Mouse (Mus musculus) heart, postnatal 0 days (tissue): Measurements from ENCODE around the gene Prkar1b. TPM values are rescaled to one million over a fixed set of nuclear protein-coding genes. Genes with fewer than 3 reads are reported as not detected.

ENCODE experiments used
- ATAC-seq: fragments of 200-750 bp; cut with Nextera tagmentation; 2 replicates; pipeline ENCODE4 v1.8.0; 2017; ENCODE audit warnings: low read depth, moderate number of reproducible peaks, moderate library complexity; ENCODE audit not compliant: insufficient read depth
- DNase-seq: peaks from one replicate; pipeline ENCODE4 v3.0.0-alpha.2; 2016; ENCODE audit warnings: low spot score
- H3K27ac ChIP-seq: fragments of 300-500 bp; sonication (generic); 2 replicates; pipeline ENCODE4 v1.5.1; 2014; ENCODE audit warnings: low read depth, mild to moderate bottlenecking
- H3K27me3 ChIP-seq: fragments of 300-500 bp; sonication (generic); 2 replicates; pipeline ENCODE4 v1.6.1; 2014; ENCODE audit warnings: low read length, mixed read lengths; ENCODE audit not compliant: control insufficient read depth, insufficient read depth
- H3K36me3 ChIP-seq: fragments of 300-500 bp; sonication (generic); replicated peaks from 2 replicates; pipeline ENCODE4 v1.6.1; 2014; ENCODE audit warnings: low read length, mixed read lengths; ENCODE audit not compliant: control insufficient read depth, insufficient read depth
- H3K4me1 ChIP-seq: fragments of 300-500 bp; sonication (generic); 2 replicates; pipeline ENCODE4 v1.6.1; 2014; ENCODE audit warnings: antibody characterized with exemption; ENCODE audit not compliant: control insufficient read depth, insufficient read depth
- H3K4me2 ChIP-seq: fragments of 300-500 bp; sonication (generic); 2 replicates; pipeline ENCODE4 v1.6.1; 2014; ENCODE audit warnings: low read depth, mild to moderate bottlenecking, low read length, moderate library complexity
- H3K4me3 ChIP-seq: fragments of 300-500 bp; sonication (generic); 2 replicates; pipeline ENCODE4 v1.5.1; 2014; ENCODE audit warnings: low read depth, low read length
- H3K9ac ChIP-seq: fragments of 300-500 bp; sonication (generic); replicated peaks from 2 replicates; pipeline ENCODE4 v1.6.1; 2014; ENCODE audit warnings: low read depth, low read length, mixed read lengths
- H3K9me3 ChIP-seq: fragments of 300-500 bp; sonication (generic); replicated peaks from 2 replicates; pipeline ENCODE4 v1.6.1; 2016; ENCODE audit warnings: low read length; ENCODE audit not compliant: control insufficient read depth
- CTCF ChIP-seq: IDR thresholded peaks from 2 replicates; pipeline ENCODE4 v1.5.1; 2016; ENCODE audit warnings: antibody characterized with exemption, control low read depth, low read depth
- EP300 ChIP-seq: IDR thresholded peaks from 2 replicates; pipeline ENCODE4 v1.6.1; 2016; ENCODE audit warnings: antibody characterized with exemption, low read depth
- WGBS: fragments of 180-500 bp; shearing (Covaris S2); extraction: QIAGEN DNeasy Blood & Tissue Kit; methylation state at CpG from one replicate; pipeline ENCODE4 v1.1.7; 2014; 5-methylcytosine and 5-hydroxymethylcytosine counted together
- polyA plus RNA-seq: library from polyadenylated mRNA; unstranded; fragments of >200 nt; fragmentation: Nextera tagmentation; extraction: Ambion mirVana; gene quantifications from 2 replicates; pipeline ENCODE4 v1.2.1, GENCODE M21; 2015
- total RNA-seq: library from RNA; depleted of rRNA; stranded (reverse); fragments of >200 nt; gene quantifications from 2 replicates; pipeline ENCODE4 v1.2.3, GENCODE M21; 2014; ENCODE audit warnings: low replicate concordance

Gene Prkar1b
- total and polyA plus RNA-seq, 2 experiments from 2014 or later = 2.3 to 4.4 TPM

DNA sequence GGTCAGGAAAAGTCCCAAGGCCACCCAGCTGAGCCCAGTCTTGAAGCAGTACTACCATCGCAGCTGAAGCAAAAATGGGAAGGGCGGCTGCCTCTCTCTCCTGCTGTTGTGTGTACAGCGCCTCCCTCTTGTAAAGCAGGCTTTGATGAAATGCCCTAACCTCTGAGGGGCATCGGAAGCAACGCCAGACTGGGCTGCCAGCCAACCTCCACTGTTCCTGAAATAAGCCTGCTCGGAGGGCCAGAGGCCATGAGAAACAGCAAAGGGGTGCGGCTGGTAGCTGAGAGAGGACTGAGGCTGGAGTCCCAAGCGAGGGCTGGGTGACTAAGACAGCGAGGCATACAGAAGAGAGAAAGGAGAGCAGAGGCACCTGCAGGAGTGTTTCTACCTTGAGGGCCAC, 161.0 kb downstream of the Prkar1b start:
- peak overlapping the region; percentile 70 for H3K27ac ChIP-seq
- H3K4me1 ChIP-seq = peaks cover 29% of the 10 kb centered on the region
- 21% methylated on average over 9 of the region's 9 CpGs for WGBS
- DNase-seq (peak; percentile 87), ATAC-seq (peak; percentile 79)
- no peaks in the 10 kb centered on the region for H3K9me3 ChIP-seq
- 0 out of 2 replicates have a peak overlapping the region, but pooled peaks have one; percentile 4 for H3K9ac ChIP-seq
- H3K4me3 ChIP-seq = no peak overlapping the region
- TF ChIP-seq CTCF (peak; percentile 51), EP300 (no peak)
- H3K4me2 ChIP-seq = peak overlapping the region; percentile 24; the same call in 1 of the 2 replicates
- H3K36me3 ChIP-seq = peaks cover 44% of the 10 kb centered on the region
- H3K27me3 ChIP-seq = peaks cover 11% of the 10 kb centered on the region; the same call in 1 of the 2 replicates

GRCm38 (mm10) chr5:138987994-138988393, 161.8 kb downstream of the Prkar1b start:
- TF ChIP-seq EP300 (no peak), CTCF (no peak)
- no peak for ATAC-seq

DNA sequence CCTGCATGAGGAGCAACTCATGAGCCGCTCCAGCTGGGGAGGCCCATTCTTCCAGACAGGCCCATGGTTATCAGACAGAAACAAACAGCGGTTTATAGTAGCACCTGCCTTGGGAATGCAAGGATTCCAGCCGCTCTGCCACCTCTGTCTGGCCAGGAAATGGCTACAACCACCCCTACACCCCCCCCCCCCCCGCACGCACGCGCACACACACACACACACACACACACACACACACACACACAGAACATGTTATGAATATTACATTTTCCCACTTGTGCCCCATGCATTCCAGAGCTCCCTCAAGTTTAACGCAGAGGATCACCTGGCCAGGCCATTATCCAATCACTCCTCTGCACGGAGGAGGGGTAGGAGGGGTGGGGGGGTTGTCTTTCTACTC, 167.9 kb downstream of the Prkar1b start:
- WGBS = 74% methylated on average over 8 of the region's 9 CpGs

More at GRCm38 (mm10) chr5:138987994-138988393, 161.8 kb downstream of the Prkar1b start:
- H3K4me1 ChIP-seq = peaks cover 29% of the 10 kb centered on the region
- peaks cover 49% of the 10 kb centered on the region for H3K36me3 ChIP-seq
- 56% methylated on average over 10 of the region's 10 CpGs for WGBS
- no peak overlapping the region for H3K4me3 ChIP-seq
- no peak for DNase-seq
- 0 out of 2 replicates have a peak, but pooled peaks cover 5% of the 10 kb centered on the region for H3K27me3 ChIP-seq
- peak overlapping the region; percentile 16 for H3K27ac ChIP-seq
- H3K9me3 ChIP-seq = no peaks in the 10 kb centered on the region
- no peak overlapping the region for H3K4me2 ChIP-seq
- no peak overlapping the region for H3K9ac ChIP-seq

GRCm38 (mm10) chr5:138980608-138981007, 169.2 kb downstream of the Prkar1b start:
- H3K9ac ChIP-seq = no peak overlapping the region
- no peak for DNase-seq
- H3K27me3 ChIP-seq = no peaks in the 10 kb centered on the region; the same call in 1 of the 2 replicates
- peaks cover 57% of the 10 kb centered on the region for H3K36me3 ChIP-seq
- peaks cover 6% of the 10 kb centered on the region for H3K4me1 ChIP-seq
- WGBS = 81% methylated on average over 9 of the region's 9 CpGs
- H3K9me3 ChIP-seq = no peaks in the 10 kb centered on the region
- no peak overlapping the region for H3K4me2 ChIP-seq
- H3K4me3 ChIP-seq = no peak overlapping the region
- H3K27ac ChIP-seq = no peak overlapping the region
- no peak for ATAC-seq
- TF ChIP-seq CTCF (no peak), EP300 (no peak)

More for the DNA sequence above, 167.9 kb downstream of the Prkar1b start:
- no peak for DNase-seq
- TF ChIP-seq EP300 (no peak), CTCF (no peak)
- peaks cover 6% of the 10 kb centered on the region for H3K4me1 ChIP-seq
- H3K9ac ChIP-seq = no peak overlapping the region
- H3K9me3 ChIP-seq = no peaks in the 10 kb centered on the region
- no peaks in the 10 kb centered on the region; the same call in 1 of the 2 replicates for H3K27me3 ChIP-seq
- H3K27ac ChIP-seq = no peak overlapping the region
- no peak overlapping the region for H3K4me3 ChIP-seq
- H3K36me3 ChIP-seq = peaks cover 62% of the 10 kb centered on the region
- H3K4me2 ChIP-seq = no peak overlapping the region
- ATAC-seq = no peak

DNA sequence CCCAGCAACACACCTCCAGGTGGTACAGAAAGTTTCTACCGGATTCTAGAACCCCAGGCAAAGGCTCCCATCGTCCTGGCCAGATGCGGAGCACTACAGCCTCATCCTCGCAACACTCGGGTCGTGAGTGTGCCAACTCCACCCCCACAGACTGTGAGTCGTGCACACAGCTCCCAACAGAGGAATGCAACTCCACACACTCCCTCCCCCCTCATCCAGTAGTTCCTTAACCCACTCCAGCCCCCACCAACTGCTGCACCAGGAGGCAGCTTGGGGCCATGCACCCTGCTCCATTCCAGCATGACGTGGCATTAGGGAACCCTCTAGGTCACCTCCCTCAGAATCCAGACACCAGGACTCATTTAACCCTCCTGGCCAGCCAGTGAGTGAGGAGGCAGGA, 170.0 kb downstream of the Prkar1b start:
- Histone ChIP-seq H3K4me3 (no peak overlapping the region), H3K4me1 (peaks cover 6% of the 10 kb centered on the region), H3K27me3 (no peaks in the 10 kb centered on the region; the same call in 1 of the 2 replicates), H3K9me3 (no peaks in the 10 kb centered on the region), H3K27ac (no peak overlapping the region), H3K4me2 (no peak overlapping the region), H3K9ac (no peak overlapping the region), H3K36me3 (peaks cover 50% of the 10 kb centered on the region)
- 46% methylated on average over 8 of the region's 8 CpGs for WGBS
- TF ChIP-seq EP300 (no peak), CTCF (no peak)
- DNase-seq (no peak), ATAC-seq (peak; percentile 31; the same call in 1 of the 2 replicates)

GRCm38 (mm10) chr5:138977759-138978158, 172.0 kb downstream of the Prkar1b start:
- Histone ChIP-seq H3K4me2 (no peak overlapping the region), H3K9me3 (no peaks in the 10 kb centered on the region), H3K36me3 (peaks cover 35% of the 10 kb centered on the region), H3K4me3 (no peak overlapping the region), H3K27ac (no peak overlapping the region), H3K4me1 (peaks cover 6% of the 10 kb centered on the region), H3K27me3 (no peaks in the 10 kb centered on the region; the same call in 1 of the 2 replicates), H3K9ac (no peak overlapping the region)
- no peak for TF ChIP-seq EP300
- TF ChIP-seq CTCF = no peak
- ATAC-seq (0 out of 2 replicates have a peak, but pooled peaks have one; percentile 16), DNase-seq (no peak)
- WGBS = 18% methylated on average over 3 of the region's 3 CpGs
